22 mouse cellular contexts compared by ENCODE assay signal in genomic region chr11:67386815-67387415, GRCm38 (mm10).
DNase-seq lines count a peak whose midpoint lies in the region; ATAC-seq and TF ChIP-seq lines count a peak whose summit lies in the region.
"Had no signal": no experiment of that assay in that cellular context is flagged by ENCODE, and none has a peak within 500 bp of the region (broad histone marks: within the 10 kb centered on the region; RNA-seq: fewer than 3 reads in every experiment).

No protein-coding gene starts in this region.

- no peaks in the 10 kb centered on the region for H3K4me1 ChIP-seq in forebrain, postnatal 0 days (ENCODE audit: insufficient read depth)
- H3K4me1 ChIP-seq in forebrain, embryonic 10.5 days, result peaks cover 7% of the 10 kb centered on the region
- peaks cover 4% of the 10 kb centered on the region; the same call in 1 of the 2 replicates for H3K4me1 ChIP-seq in neural tube, embryonic 15.5 days
- H3K4me1 ChIP-seq in intestine, embryonic 15.5 days (replicated peaks), result no peaks in the 10 kb centered on the region
- H3K4me1 ChIP-seq: embryonic facial prominence, embryonic 13.5 days; limb, embryonic 13.5 days; liver, embryonic 12.5 days had no signal

- no peaks in the 10 kb centered on the region for H3K9me3 ChIP-seq in forebrain, postnatal 0 days (ENCODE audit: low read length)
- no peaks in the 10 kb centered on the region for H3K9me3 ChIP-seq in forebrain, embryonic 10.5 days
- H3K9me3 ChIP-seq in neural tube, embryonic 15.5 days (replicated peaks), result no peaks in the 10 kb centered on the region
- H3K9me3 ChIP-seq in intestine, embryonic 15.5 days, result no peaks in the 10 kb centered on the region
- H3K9me3 ChIP-seq: embryonic facial prominence, embryonic 13.5 days; limb, embryonic 13.5 days; liver, embryonic 12.5 days had no signal

- DNase-seq in forebrain, postnatal 0 days, result no peak
- DNase-seq in forebrain, embryonic 10.5 days (ENCODE audit: extremely low spot score, low spot score), result no peak
- DNase-seq in neural tube, embryonic 10.5 days (ENCODE audit: extremely low spot score, low spot score), result peak; percentile 17
- peak; percentile 9 for DNase-seq in embryo, embryonic 9.5 days (ENCODE audit: extremely low spot score)
- no peak for DNase-seq in urinary bladder, postnatal 4 days (ENCODE audit: low spot score in 2 of 2)
- DNase-seq: adrenal gland, postnatal 25 days; cerebellum, adult 9-11 months; gastrocnemius, adult 2 months; kidney, adult 18-20 months; kidney, postnatal 4 days; lung, adult 18-20 months; lung, postnatal 10 days; retina, postnatal 1 day; right cerebral cortex, postnatal 25 days; spleen, adult 18-20 months had no signal

- TF ChIP-seq CTCF in forebrain, postnatal 0 days (IDR thresholded peaks at IDR 0.05; ENCODE audit: low read depth), result no peak

- H3K27me3 ChIP-seq in forebrain, postnatal 0 days (ENCODE audit: insufficient read depth, low read length), result no peaks in the 10 kb centered on the region
- no peaks in the 10 kb centered on the region for H3K27me3 ChIP-seq in forebrain, embryonic 10.5 days (ENCODE audit: poor library complexity, severe bottlenecking)
- no peaks in the 10 kb centered on the region for H3K27me3 ChIP-seq in neural tube, embryonic 15.5 days (replicated peaks)
- H3K27me3 ChIP-seq in intestine, embryonic 15.5 days (replicated peaks), result no peaks in the 10 kb centered on the region
- H3K27me3 ChIP-seq: embryonic facial prominence, embryonic 13.5 days; limb, embryonic 13.5 days; liver, embryonic 12.5 days had no signal

- H3K36me3 ChIP-seq in forebrain, postnatal 0 days (ENCODE audit: insufficient read depth), result no peaks in the 10 kb centered on the region
- H3K36me3 ChIP-seq in forebrain, embryonic 10.5 days (replicated peaks), result no peaks in the 10 kb centered on the region
- no peaks in the 10 kb centered on the region for H3K36me3 ChIP-seq in neural tube, embryonic 15.5 days
- H3K36me3 ChIP-seq in intestine, embryonic 15.5 days, result no peaks in the 10 kb centered on the region
- H3K36me3 ChIP-seq: embryonic facial prominence, embryonic 13.5 days; G1E; limb, embryonic 13.5 days; liver, embryonic 12.5 days had no signal

- H3K9ac ChIP-seq in forebrain, postnatal 0 days, result no peak overlapping the region
- no peak overlapping the region for H3K9ac ChIP-seq in neural tube, embryonic 15.5 days (replicated peaks)
- no peak overlapping the region for H3K9ac ChIP-seq in intestine, embryonic 15.5 days
- H3K9ac ChIP-seq: embryonic facial prominence, embryonic 13.5 days; limb, embryonic 13.5 days; liver, embryonic 12.5 days had no signal

- WGBS in forebrain, postnatal 0 days, result 25% methylated on average over 8 of the region's 8 CpGs
- 39% methylated on average over 8 of the region's 8 CpGs for WGBS in forebrain, embryonic 10.5 days
- WGBS in neural tube, embryonic 15.5 days, result 5% methylated on average over 8 of the region's 8 CpGs
- 36% methylated on average over 8 of the region's 8 CpGs for WGBS in intestine, embryonic 15.5 days

- no peak overlapping the region for H3K4me2 ChIP-seq in forebrain, postnatal 0 days (ENCODE audit: low read depth)
- no peak overlapping the region for H3K4me2 ChIP-seq in neural tube, embryonic 15.5 days
- no peak overlapping the region for H3K4me2 ChIP-seq in intestine, embryonic 15.5 days (replicated peaks)
- H3K4me2 ChIP-seq: embryonic facial prominence, embryonic 13.5 days; heart, embryonic 11.5 days; limb, embryonic 13.5 days; liver, embryonic 12.5 days had no signal

- no peak overlapping the region for H3K27ac ChIP-seq in forebrain, postnatal 0 days (ENCODE audit: low read depth, low read length)
- no peak overlapping the region for H3K27ac ChIP-seq in forebrain, embryonic 10.5 days
- no peak overlapping the region for H3K27ac ChIP-seq in neural tube, embryonic 15.5 days (replicated peaks)
- H3K27ac ChIP-seq in intestine, embryonic 15.5 days, result no peak overlapping the region
- H3K27ac ChIP-seq: embryonic facial prominence, embryonic 13.5 days; gastrocnemius, adult 2 months; limb, embryonic 13.5 days; liver, embryonic 12.5 days had no signal

- peak; percentile 18; the same call in 1 of the 2 replicates for ATAC-seq in forebrain, postnatal 0 days
- no peak for ATAC-seq in neural tube, embryonic 15.5 days (ENCODE audit: low FRiP score)
- ATAC-seq in intestine, embryonic 15.5 days, result no peak
- ATAC-seq: liver, embryonic 12.5 days had no signal

- no peak overlapping the region for H3K4me3 ChIP-seq in forebrain, postnatal 0 days (ENCODE audit: low read depth, low read length)
- H3K4me3 ChIP-seq in forebrain, embryonic 10.5 days, result no peak overlapping the region
- H3K4me3 ChIP-seq in neural tube, embryonic 15.5 days (replicated peaks), result no peak overlapping the region
- H3K4me3 ChIP-seq in intestine, embryonic 15.5 days (replicated peaks), result no peak overlapping the region
- H3K4me3 ChIP-seq: embryonic facial prominence, embryonic 13.5 days; gastrocnemius, adult 2 months; limb, embryonic 13.5 days; liver, embryonic 12.5 days had no signal

Comparison
In these comparisons a context has a peak if more than half of its experiments do, and no peak if none do; other contexts are left out.
1. DNase-seq: peak in neural tube, embryonic 10.5 days (single experiment) and embryo, embryonic 9.5 days (single experiment); none in forebrain, postnatal 0 days (single experiment), forebrain, embryonic 10.5 days (single experiment) and urinary bladder, postnatal 4 days (0 of 2).